Mouse (Mus musculus) liver, embryonic 14.5 days (tissue): ENCODE measurements at regions not wholly inside any gene's neighbourhood (a gene's known extent, or its start where the extent isn't known, plus 50 kb on each side); places are given as distances from the start of the nearest gene placed in this dataset.

Experiments
- ATAC-seq: fragments of 200-750 bp; cut with Nextera tagmentation; 2 replicates; pipeline ENCODE4 v1.8.0; 2017; ENCODE audit warnings: moderate number of reproducible peaks, mild to moderate bottlenecking, moderate library complexity; ENCODE audit not compliant: insufficient read depth
- DNase-seq, 3 experiments: peaks; one replicate each; pipeline ENCODE4 v3.0.0-alpha.2; 2012 to 2013; ENCODE audit warnings: low read depth in 3 of 3, low spot score in 3 of 3
- H3K27ac ChIP-seq: fragments of 300-500 bp; sonication (generic); 2 replicates; pipeline ENCODE4 v1.5.1; 2014; ENCODE audit warnings: moderate library complexity, mild to moderate bottlenecking, control low read depth, inconsistent platforms
- H3K27me3 ChIP-seq: fragments of 300-500 bp; sonication (generic); 2 replicates; pipeline ENCODE4 v1.6.1; 2014; ENCODE audit warnings: mild to moderate bottlenecking, low read length, moderate library complexity; ENCODE audit not compliant: control insufficient read depth, insufficient read depth
- H3K36me3 ChIP-seq: fragments of 300-500 bp; sonication (generic); replicated peaks from 2 replicates; pipeline ENCODE4 v1.6.1; 2014; ENCODE audit warnings: low read depth; ENCODE audit not compliant: control insufficient read depth, insufficient read depth
- H3K4me1 ChIP-seq, 2 experiments: fragments of 200-500 bp in 1 of 2; fragments of 300-500 bp in 1 of 2; sonication (generic) in 1 of 2; replicated peaks; 2 replicates each; pipeline ENCODE4 v1.6.1; 2012 to 2014; ENCODE audit warnings: antibody characterized with exemption in 1 of 2, inconsistent platforms in 1 of 2, low read length in 1 of 2; ENCODE audit not compliant: control insufficient read depth in 2 of 2, insufficient read depth in 2 of 2
- H3K4me2 ChIP-seq: fragments of 300-500 bp; sonication (generic); 2 replicates; pipeline ENCODE4 v1.6.1; 2014; ENCODE audit warnings: low read depth, mild to moderate bottlenecking, control low read depth, moderate library complexity
- H3K4me3 ChIP-seq, 2 experiments: fragments of 200-500 bp in 1 of 2; fragments of 300-500 bp in 1 of 2; sonication (generic) in 1 of 2; 2 replicates each; pipeline ENCODE4 v1.5.1; 2012 to 2014; ENCODE audit warnings: low read depth in 2 of 2, low read length in 2 of 2, mild to moderate bottlenecking in 2 of 2, control low read depth in 1 of 2, inconsistent platforms in 1 of 2, moderate library complexity in 1 of 2; ENCODE audit not compliant: insufficient read depth in 1 of 2
- H3K9ac ChIP-seq: fragments of 300-500 bp; sonication (generic); replicated peaks from 2 replicates; pipeline ENCODE4 v1.6.1; 2014; ENCODE audit warnings: mild to moderate bottlenecking, control low read depth, moderate library complexity
- H3K9me3 ChIP-seq: fragments of 300-500 bp; sonication (generic); 2 replicates; pipeline ENCODE4 v1.6.1; 2016; ENCODE audit warnings: low read length, mixed read lengths; ENCODE audit not compliant: control insufficient read depth
- CTCF ChIP-seq: IDR thresholded peaks from 2 replicates; pipeline ENCODE4 v1.5.1; 2016; ENCODE audit warnings: antibody characterized with exemption, low read depth, control low read depth
- EP300 ChIP-seq: IDR thresholded peaks from 2 replicates; pipeline ENCODE4 v1.6.1; 2016; ENCODE audit warnings: antibody characterized with exemption, low read depth
- WGBS: fragments of 180-500 bp; shearing (Covaris S2); extraction: QIAGEN DNeasy Blood & Tissue Kit; methylation state at CpG from one replicate; pipeline ENCODE4 v1.1.7; 2014; ENCODE audit not compliant: insufficient replicate concordance; 5-methylcytosine and 5-hydroxymethylcytosine counted together

GRCm38 (mm10) chr10:111759505-111759904, 213.0 kb upstream of the Krr1 start:
- no peaks in the 10 kb centered on the region for H3K36me3 ChIP-seq
- H3K4me3 ChIP-seq: no peak overlapping the region
- TF ChIP-seq EP300 (no peak), CTCF (no peak)
- no peak for DNase-seq
- 59% methylated on average over 3 of the region's 3 CpGs for WGBS
- no peaks in the 10 kb centered on the region for H3K27me3 ChIP-seq
- no peak for ATAC-seq
- no peak overlapping the region for H3K9ac ChIP-seq
- H3K4me2 ChIP-seq: no peak overlapping the region
- H3K9me3 ChIP-seq: no peaks in the 10 kb centered on the region
- H3K27ac ChIP-seq: no peak overlapping the region
- H3K4me1 ChIP-seq: no peaks in the 10 kb centered on the region; a peak in 1 of 4 replicates

- ATAC-seq (no peak), DNase-seq (no peak)
- no peaks in the 10 kb centered on the region for H3K36me3 ChIP-seq
- WGBS: 64% methylated on average over 8 of the region's 8 CpGs
- H3K9me3 ChIP-seq: no peaks in the 10 kb centered on the region
- H3K27me3 ChIP-seq: no peaks in the 10 kb centered on the region
- no peak overlapping the region for H3K9ac ChIP-seq
- H3K27ac ChIP-seq: no peak overlapping the region
- no peak overlapping the region for H3K4me3 ChIP-seq
- TF ChIP-seq EP300 (no peak), CTCF (no peak)
- H3K4me2 ChIP-seq: no peak overlapping the region
- no peaks in the 10 kb centered on the region for H3K4me1 ChIP-seq
These were observed 209.5 kb upstream of the Krr1 start for GRCm38 (mm10) chr10:111762751-111763528.

GRCm38 (mm10) chr10:111767011-111767720, 205.3 kb upstream of the Krr1 start:
- no peak overlapping the region for H3K4me2 ChIP-seq
- WGBS: 72% methylated on average over 7 of the region's 7 CpGs
- H3K27me3 ChIP-seq: no peaks in the 10 kb centered on the region
- H3K9me3 ChIP-seq: no peaks in the 10 kb centered on the region
- ATAC-seq (no peak), DNase-seq (no peak)
- H3K9ac ChIP-seq: no peak overlapping the region
- H3K27ac ChIP-seq: no peak overlapping the region
- TF ChIP-seq CTCF (no peak), EP300 (no peak)
- H3K4me1 ChIP-seq: no peaks in the 10 kb centered on the region
- H3K36me3 ChIP-seq: no peaks in the 10 kb centered on the region
- no peak overlapping the region for H3K4me3 ChIP-seq

GRCm38 (mm10) chr10:111767813-111768455, 204.5 kb upstream of the Krr1 start:
- no peaks in the 10 kb centered on the region for H3K36me3 ChIP-seq
- H3K4me1 ChIP-seq: no peaks in the 10 kb centered on the region
- WGBS: 71% methylated on average over 14 of the region's 14 CpGs
- H3K4me3 ChIP-seq: no peak overlapping the region
- H3K4me2 ChIP-seq: no peak overlapping the region
- ATAC-seq (no peak), DNase-seq (no peak)
- TF ChIP-seq EP300: no peak
- TF ChIP-seq CTCF: no peak
- H3K9ac ChIP-seq: no peak overlapping the region
- no peaks in the 10 kb centered on the region for H3K9me3 ChIP-seq
- H3K27me3 ChIP-seq: no peaks in the 10 kb centered on the region
- no peak overlapping the region for H3K27ac ChIP-seq

- no peak for TF ChIP-seq CTCF
- TF ChIP-seq EP300: no peak
- 67% methylated on average over 9 of the region's 9 CpGs for WGBS
These were observed 202.9 kb upstream of the Krr1 start for GRCm38 (mm10) chr10:111769486-111770002.

More at GRCm38 (mm10) chr10:111769486-111770002, 202.9 kb upstream of the Krr1 start:
- Histone ChIP-seq H3K36me3 (no peaks in the 10 kb centered on the region), H3K27ac (no peak overlapping the region), H3K4me3 (no peak overlapping the region), H3K9me3 (no peaks in the 10 kb centered on the region), H3K4me2 (no peak overlapping the region), H3K4me1 (no peaks in the 10 kb centered on the region), H3K9ac (no peak overlapping the region), H3K27me3 (no peaks in the 10 kb centered on the region)
- DNase-seq (no peak), ATAC-seq (no peak)
